Mouse (Mus musculus) midbrain, embryonic 14.5 days (tissue): ENCODE measurements around the gene Osbpl8. TPM values are rescaled to one million over a fixed set of nuclear protein-coding genes. Genes with fewer than 3 reads are reported as not detected.
"Not testable (repeated sequence)": the region's sequence is repeated elsewhere in the genome, so short reads cannot be mapped to it uniquely, and the experiment has no call there.

ENCODE experiments used
- ATAC-seq: fragments of 200-750 bp; cut with Nextera tagmentation; 2 replicates; pipeline ENCODE4 v1.8.0; 2017; ENCODE audit warnings: moderate number of reproducible peaks, moderate library complexity; ENCODE audit not compliant: low FRiP score, low TSS enrichment
- DNase-seq: peaks from one replicate; pipeline ENCODE4 v3.0.0-alpha.2; 2015
- H3K27ac ChIP-seq: fragments of 300-500 bp; sonication (generic); replicated peaks from 2 replicates; pipeline ENCODE4 v1.5.1; 2014; ENCODE audit warnings: mild to moderate bottlenecking, low read depth, low read length, moderate library complexity
- H3K27me3 ChIP-seq: fragments of 300-500 bp; sonication (generic); 2 replicates; pipeline ENCODE4 v1.6.1; 2014; ENCODE audit warnings: low read length, control low read depth, mixed read lengths; ENCODE audit not compliant: control insufficient read depth, insufficient read depth
- H3K36me3 ChIP-seq: fragments of 300-500 bp; sonication (generic); 2 replicates; pipeline ENCODE4 v1.6.1; 2014; ENCODE audit warnings: low read length, control low read depth; ENCODE audit not compliant: control insufficient read depth, insufficient read depth
- H3K4me1 ChIP-seq: fragments of 300-500 bp; sonication (generic); 2 replicates; pipeline ENCODE4 v1.6.1; 2014; ENCODE audit warnings: mild to moderate bottlenecking, antibody characterized with exemption, low read length, control low read depth; ENCODE audit not compliant: control insufficient read depth, insufficient read depth
- H3K4me2 ChIP-seq: fragments of 300-500 bp; sonication (generic); 2 replicates; pipeline ENCODE4 v1.6.1; 2014; ENCODE audit warnings: mild to moderate bottlenecking, low read length, moderate library complexity
- H3K4me3 ChIP-seq: fragments of 300-500 bp; sonication (generic); replicated peaks from 2 replicates; pipeline ENCODE4 v1.5.1; 2014; ENCODE audit warnings: low read depth, low read length
- H3K9ac ChIP-seq: fragments of 300-500 bp; sonication (generic); replicated peaks from 2 replicates; pipeline ENCODE4 v1.6.1; 2014; ENCODE audit warnings: mild to moderate bottlenecking, low read length, moderate library complexity
- H3K9me3 ChIP-seq: fragments of 300-500 bp; sonication (generic); 2 replicates; pipeline ENCODE4 v1.6.1; 2016; ENCODE audit warnings: low read length, control low read depth, mixed read lengths; ENCODE audit not compliant: control insufficient read depth
- WGBS: fragments of 180-500 bp; shearing (Covaris S2); extraction: QIAGEN DNeasy Blood & Tissue Kit; methylation state at CpG from one replicate; pipeline ENCODE4 v1.1.7; 2014; 5-methylcytosine and 5-hydroxymethylcytosine counted together
- polyA plus RNA-seq: library from polyadenylated mRNA; unstranded; fragments of >200 nt; fragmentation: Nextera tagmentation; extraction: Ambion mirVana; gene quantifications from 2 replicates; pipeline ENCODE4 v1.2.1, GENCODE M21; 2014

The Osbpl8 gene
- polyA plus RNA-seq, 1 experiment from 2014 or later = 19.0 TPM

- H3K4me3 ChIP-seq = no peak overlapping the region
- peaks cover 13% of the 10 kb centered on the region for H3K4me1 ChIP-seq
- H3K9ac ChIP-seq = no peak overlapping the region
- DNase-seq (no peak), ATAC-seq (no peak)
- 84% methylated on average over 4 of the region's 4 CpGs for WGBS
- no peaks in the 10 kb centered on the region for H3K27me3 ChIP-seq
- no peak overlapping the region for H3K4me2 ChIP-seq
- H3K36me3 ChIP-seq = no peaks in the 10 kb centered on the region
- no peaks in the 10 kb centered on the region for H3K9me3 ChIP-seq
- H3K27ac ChIP-seq = no peak overlapping the region
Measured at GRCm38 (mm10) chr10:111189022-111189555, 24.5 kb downstream of the Osbpl8 start.

GRCm38 (mm10) chr10:111190110-111190795, 25.7 kb downstream of the Osbpl8 start:
- Histone ChIP-seq H3K36me3 (no peaks in the 10 kb centered on the region), H3K27me3 (no peaks in the 10 kb centered on the region), H3K9ac (no peak overlapping the region), H3K27ac (0 out of 2 replicates have a peak overlapping the region, but pooled peaks have one; percentile 45), H3K4me1 (peaks cover 13% of the 10 kb centered on the region), H3K9me3 (no peaks in the 10 kb centered on the region), H3K4me3 (no peak overlapping the region), H3K4me2 (no peak overlapping the region)
- DNase-seq = peak; percentile 56
- 59% methylated on average over 6 of the region's 6 CpGs for WGBS
- no peak; the same call in 1 of the 2 replicates for ATAC-seq

- no peaks in the 10 kb centered on the region for H3K27me3 ChIP-seq
- H3K27ac ChIP-seq = no peak overlapping the region
- no peak overlapping the region for H3K4me3 ChIP-seq
- DNase-seq (no peak), ATAC-seq (no peak)
- no peaks in the 10 kb centered on the region for H3K9me3 ChIP-seq
- H3K4me2 ChIP-seq = no peak overlapping the region
- H3K36me3 ChIP-seq = no peaks in the 10 kb centered on the region
- peaks cover 5% of the 10 kb centered on the region; the same call in 1 of the 2 replicates for H3K4me1 ChIP-seq
- no peak overlapping the region for H3K9ac ChIP-seq
- WGBS = 76% methylated on average over 4 of the region's 4 CpGs
Measured at GRCm38 (mm10) chr10:111193536-111193935, 29.0 kb downstream of the Osbpl8 start.

GRCm38 (mm10) chr10:111196191-111196590, 31.6 kb downstream of the Osbpl8 start:
- Histone ChIP-seq H3K9me3 (no peaks in the 10 kb centered on the region), H3K27me3 (no peaks in the 10 kb centered on the region), H3K4me3 (no peak overlapping the region), H3K4me2 (no peak overlapping the region), H3K4me1 (no peaks in the 10 kb centered on the region), H3K36me3 (no peaks in the 10 kb centered on the region), H3K27ac (no peak overlapping the region), H3K9ac (no peak overlapping the region)
- DNase-seq (no peak), ATAC-seq (no peak)
- WGBS = 100% methylated on average over 2 of the region's 2 CpGs

- not testable (repeated sequence) for H3K9ac ChIP-seq, H3K4me2 ChIP-seq, DNase-seq, H3K27me3 ChIP-seq, H3K4me3 ChIP-seq, ATAC-seq, H3K27ac ChIP-seq, H3K36me3 ChIP-seq, H3K9me3 ChIP-seq, H3K4me1 ChIP-seq
- whole genome bisulfite sequencing = 66% methylated on average over 4 of the region's 5 CpGs
Measured at GRCm38 (mm10) chr10:111198705-111199104, 34.2 kb downstream of the Osbpl8 start.

GRCm38 (mm10) chr10:111201120-111201519, 36.6 kb downstream of the Osbpl8 start:
- Histone ChIP-seq H3K4me2 (no peak overlapping the region), H3K27ac (no peak overlapping the region), H3K4me1 (no peaks in the 10 kb centered on the region), H3K9me3 (no peaks in the 10 kb centered on the region), H3K36me3 (no peaks in the 10 kb centered on the region), H3K4me3 (no peak overlapping the region), H3K27me3 (no peaks in the 10 kb centered on the region), H3K9ac (no peak overlapping the region)
- no peak for ATAC-seq
- DNase-seq = no peak
- WGBS = 89% methylated on average over 7 of the region's 7 CpGs

- Histone ChIP-seq H3K4me3 (no peak overlapping the region), H3K27me3 (no peaks in the 10 kb centered on the region), H3K36me3 (no peaks in the 10 kb centered on the region), H3K27ac (no peak overlapping the region), H3K4me2 (no peak overlapping the region), H3K9me3 (no peaks in the 10 kb centered on the region), H3K9ac (no peak overlapping the region), H3K4me1 (no peaks in the 10 kb centered on the region)
- ATAC-seq = no peak
- WGBS = 80% methylated on average over 4 of the region's 4 CpGs
- DNase-seq = no peak
Measured at GRCm38 (mm10) chr10:111201666-111202065, 37.1 kb downstream of the Osbpl8 start.

GRCm38 (mm10) chr10:111204089-111204488, 39.5 kb downstream of the Osbpl8 start:
- Histone ChIP-seq H3K4me2 (no peak overlapping the region), H3K36me3 (no peaks in the 10 kb centered on the region), H3K9me3 (no peaks in the 10 kb centered on the region), H3K27me3 (no peaks in the 10 kb centered on the region), H3K9ac (no peak overlapping the region), H3K27ac (no peak overlapping the region), H3K4me1 (no peaks in the 10 kb centered on the region), H3K4me3 (no peak overlapping the region)
- WGBS = 78% methylated on average over 5 of the region's 5 CpGs
- ATAC-seq (no peak), DNase-seq (no peak)

- Histone ChIP-seq H3K4me3 (no peak overlapping the region), H3K4me1 (no peaks in the 10 kb centered on the region), H3K9me3 (no peaks in the 10 kb centered on the region), H3K9ac (no peak overlapping the region), H3K27me3 (no peaks in the 10 kb centered on the region), H3K36me3 (no peaks in the 10 kb centered on the region), H3K4me2 (no peak overlapping the region), H3K27ac (no peak overlapping the region)
- ATAC-seq (no peak), DNase-seq (no peak)
- 94% methylated on average over 2 of the region's 2 CpGs for WGBS
Measured at GRCm38 (mm10) chr10:111205421-111205820, 40.9 kb downstream of the Osbpl8 start.
